Mouse (Mus musculus) kidney, embryonic 16.5 days (tissue): ENCODE measurements around the gene Dusp16. TPM values are rescaled to one million over a fixed set of nuclear protein-coding genes. Genes with fewer than 3 reads are reported as not detected.

ENCODE experiments used
- ATAC-seq: fragments of 200-750 bp; cut with Nextera tagmentation; 2 replicates; pipeline ENCODE4 v1.8.0; 2017; ENCODE audit warnings: moderate TSS enrichment; ENCODE audit not compliant: low FRiP score, low TSS enrichment
- H3K27ac ChIP-seq: fragments of 300-500 bp; sonication (generic); 2 replicates; pipeline ENCODE4 v1.5.1; 2014; ENCODE audit warnings: low read length
- H3K27me3 ChIP-seq: fragments of 300-500 bp; sonication (generic); 2 replicates; pipeline ENCODE4 v1.6.1; 2014; ENCODE audit warnings: low read length, control low read depth, mixed read lengths; ENCODE audit not compliant: insufficient read depth
- H3K36me3 ChIP-seq: fragments of 300-500 bp; sonication (generic); 2 replicates; pipeline ENCODE4 v1.6.1; 2014; ENCODE audit warnings: low read length, control low read depth, mixed read lengths; ENCODE audit not compliant: insufficient read depth
- H3K4me1 ChIP-seq: fragments of 300-500 bp; sonication (generic); 2 replicates; pipeline ENCODE4 v1.6.1; 2014; ENCODE audit warnings: low read length, control low read depth, mixed read lengths; ENCODE audit not compliant: insufficient read depth
- H3K4me2 ChIP-seq: fragments of 300-500 bp; sonication (generic); replicated peaks from 2 replicates; pipeline ENCODE4 v1.6.1; 2014; ENCODE audit warnings: low read depth, low read length
- H3K4me3 ChIP-seq: fragments of 300-500 bp; sonication (generic); 2 replicates; pipeline ENCODE4 v1.5.1; 2014; ENCODE audit warnings: mild to moderate bottlenecking, low read length
- H3K9ac ChIP-seq: fragments of 300-500 bp; sonication (generic); replicated peaks from 2 replicates; pipeline ENCODE4 v1.6.1; 2014; ENCODE audit warnings: low read length
- H3K9me3 ChIP-seq: fragments of 300-500 bp; sonication (generic); 2 replicates; pipeline ENCODE4 v1.6.1; 2016; ENCODE audit warnings: low read length, control low read depth
- WGBS: fragments of 180-500 bp; shearing (Covaris S2); extraction: QIAGEN DNeasy Blood & Tissue Kit; methylation state at CpG from one replicate; pipeline ENCODE4 v1.1.7; 2014; 5-methylcytosine and 5-hydroxymethylcytosine counted together
- polyA plus RNA-seq: library from polyadenylated mRNA; unstranded; fragments of >200 nt; fragmentation: Nextera tagmentation; extraction: Ambion mirVana; gene quantifications from 2 replicates; pipeline ENCODE4 v1.2.1, GENCODE M21; 2015

Gene Dusp16
- polyA plus RNA-seq, 1 experiment from 2014 or later = 12.4 TPM

GRCm38 (mm10) chr6:134723833-134724553, 68.4 kb downstream of the Dusp16 start:
- no peaks in the 10 kb centered on the region for H3K9me3 ChIP-seq
- H3K36me3 ChIP-seq = peaks cover 20% of the 10 kb centered on the region; the same call in 1 of the 2 replicates
- H3K4me3 ChIP-seq = no peak overlapping the region
- no peak overlapping the region for H3K9ac ChIP-seq
- ATAC-seq = no peak
- 80% methylated on average over 9 of the region's 9 CpGs for WGBS
- H3K4me1 ChIP-seq = no peaks in the 10 kb centered on the region
- no peak overlapping the region for H3K4me2 ChIP-seq
- no peaks in the 10 kb centered on the region for H3K27me3 ChIP-seq
- H3K27ac ChIP-seq = peak overlapping the region; percentile 46; the same call in 1 of the 2 replicates

GRCm38 (mm10) chr6:134723326-134723725, 69.1 kb downstream of the Dusp16 start:
- H3K9me3 ChIP-seq = no peaks in the 10 kb centered on the region
- H3K36me3 ChIP-seq = peaks cover 26% of the 10 kb centered on the region
- H3K4me3 ChIP-seq = no peak overlapping the region
- no peaks in the 10 kb centered on the region for H3K4me1 ChIP-seq
- no peak overlapping the region for H3K4me2 ChIP-seq
- ATAC-seq = no peak
- no peaks in the 10 kb centered on the region for H3K27me3 ChIP-seq
- 93% methylated on average over 7 of the region's 7 CpGs for WGBS
- H3K27ac ChIP-seq = no peak overlapping the region
- H3K9ac ChIP-seq = no peak overlapping the region

GRCm38 (mm10) chr6:134722906-134723305, 69.5 kb downstream of the Dusp16 start:
- H3K36me3 ChIP-seq = peaks cover 30% of the 10 kb centered on the region
- 85% methylated on average over 8 of the region's 8 CpGs for WGBS
- no peak overlapping the region for H3K4me2 ChIP-seq
- no peaks in the 10 kb centered on the region for H3K4me1 ChIP-seq
- H3K9ac ChIP-seq = no peak overlapping the region
- H3K9me3 ChIP-seq = no peaks in the 10 kb centered on the region
- H3K4me3 ChIP-seq = no peak overlapping the region
- ATAC-seq = no peak
- H3K27me3 ChIP-seq = no peaks in the 10 kb centered on the region
- no peak overlapping the region for H3K27ac ChIP-seq

- H3K4me1 ChIP-seq = no peaks in the 10 kb centered on the region
- H3K4me2 ChIP-seq = no peak overlapping the region
- no peak for ATAC-seq
- no peak overlapping the region for H3K4me3 ChIP-seq
- H3K36me3 ChIP-seq = peaks cover 33% of the 10 kb centered on the region
- H3K9ac ChIP-seq = no peak overlapping the region
- WGBS = 93% methylated on average over 6 of the region's 6 CpGs
- H3K27me3 ChIP-seq = no peaks in the 10 kb centered on the region
- no peak overlapping the region for H3K27ac ChIP-seq
- H3K9me3 ChIP-seq = no peaks in the 10 kb centered on the region
Measured at GRCm38 (mm10) chr6:134721729-134722269, 70.6 kb downstream of the Dusp16 start.

GRCm38 (mm10) chr6:134720150-134720549, 72.3 kb downstream of the Dusp16 start:
- Histone ChIP-seq H3K27ac (no peak overlapping the region), H3K4me2 (no peak overlapping the region), H3K27me3 (no peaks in the 10 kb centered on the region), H3K9me3 (no peaks in the 10 kb centered on the region), H3K4me3 (no peak overlapping the region), H3K36me3 (peaks cover 31% of the 10 kb centered on the region), H3K4me1 (no peaks in the 10 kb centered on the region), H3K9ac (no peak overlapping the region)
- 84% methylated on average over 5 of the region's 5 CpGs for WGBS
- ATAC-seq = no peak

- Histone ChIP-seq H3K36me3 (peaks cover 25% of the 10 kb centered on the region), H3K4me2 (no peak overlapping the region), H3K4me3 (no peak overlapping the region), H3K27ac (no peak overlapping the region), H3K9ac (no peak overlapping the region), H3K4me1 (no peaks in the 10 kb centered on the region), H3K27me3 (no peaks in the 10 kb centered on the region), H3K9me3 (no peaks in the 10 kb centered on the region)
- ATAC-seq = no peak
- 85% methylated on average over 5 of the region's 5 CpGs for WGBS
Measured at GRCm38 (mm10) chr6:134719156-134719555, 73.3 kb downstream of the Dusp16 start.

- H3K27ac ChIP-seq = no peak overlapping the region
- 0 out of 2 replicates have a peak, but pooled peaks cover 3% of the 10 kb centered on the region for H3K4me1 ChIP-seq
- WGBS = 87% methylated on average over 11 of the region's 11 CpGs
- H3K4me3 ChIP-seq = no peak overlapping the region
- H3K9ac ChIP-seq = no peak overlapping the region
- no peak overlapping the region for H3K4me2 ChIP-seq
- peaks cover 21% of the 10 kb centered on the region for H3K36me3 ChIP-seq
- H3K27me3 ChIP-seq = no peaks in the 10 kb centered on the region
- no peaks in the 10 kb centered on the region for H3K9me3 ChIP-seq
- ATAC-seq = peak; percentile 47; the same call in 1 of the 2 replicates
Measured at GRCm38 (mm10) chr6:134718668-134719065, 73.8 kb downstream of the Dusp16 start.

GRCm38 (mm10) chr6:134717886-134718667, 74.3 kb downstream of the Dusp16 start:
- Histone ChIP-seq H3K4me2 (no peak overlapping the region), H3K4me3 (no peak overlapping the region), H3K9ac (no peak overlapping the region), H3K36me3 (peaks cover 21% of the 10 kb centered on the region), H3K4me1 (peaks cover 7% of the 10 kb centered on the region; the same call in 1 of the 2 replicates), H3K27ac (no peak overlapping the region), H3K27me3 (no peaks in the 10 kb centered on the region), H3K9me3 (no peaks in the 10 kb centered on the region)
- WGBS = 92% methylated on average over 20 of the region's 20 CpGs
- ATAC-seq = no peak

GRCm38 (mm10) chr6:134716168-134716587, 76.2 kb downstream of the Dusp16 start:
- Histone ChIP-seq H3K27me3 (no peaks in the 10 kb centered on the region), H3K9me3 (no peaks in the 10 kb centered on the region), H3K9ac (no peak overlapping the region), H3K36me3 (peaks cover 21% of the 10 kb centered on the region), H3K4me3 (no peak overlapping the region), H3K27ac (no peak overlapping the region), H3K4me1 (peaks cover 7% of the 10 kb centered on the region; the same call in 1 of the 2 replicates), H3K4me2 (no peak overlapping the region)
- no peak for ATAC-seq
- 81% methylated on average over 6 of the region's 6 CpGs for WGBS
